Mouse (Mus musculus) heart, postnatal 0 days (tissue): Measurements from ENCODE around the gene Vps8.

Source experiments
- CTCF ChIP-seq: IDR thresholded peaks from 2 replicates; pipeline ENCODE4 v1.5.1; 2016; ENCODE audit warnings: antibody characterized with exemption, control low read depth, low read depth
- EP300 ChIP-seq: IDR thresholded peaks from 2 replicates; pipeline ENCODE4 v1.6.1; 2016; ENCODE audit warnings: antibody characterized with exemption, low read depth

GRCm38 (mm10) chr16:21608176-21608865 is 185.4 kb downstream of the Vps8 start:
- TF ChIP-seq EP300 (no peak), CTCF (no peak)
